Mouse (Mus musculus) embryonic facial prominence, embryonic 10.5 days (tissue): ENCODE measurements around the gene Usp6nl. TPM values are rescaled to one million over a fixed set of nuclear protein-coding genes. Genes with fewer than 3 reads are reported as not detected.

Experiments
- DNase-seq: peaks from one replicate; pipeline ENCODE4 v3.0.0-alpha.2; 2017; ENCODE audit warnings: low spot score
- H3K27ac ChIP-seq: fragments of 300-500 bp; sonication (generic); replicated peaks from 2 replicates; pipeline ENCODE4 v1.5.1; 2016; ENCODE audit warnings: mild to moderate bottlenecking
- H3K27me3 ChIP-seq: fragments of 300-500 bp; sonication (generic); replicated peaks from 2 replicates; pipeline ENCODE4 v1.6.1; 2016; ENCODE audit warnings: low read depth, mild to moderate bottlenecking; ENCODE audit not compliant: poor library complexity, severe bottlenecking
- H3K36me3 ChIP-seq: fragments of 300-500 bp; sonication (generic); replicated peaks from 2 replicates; pipeline ENCODE4 v1.6.1; 2016; ENCODE audit warnings: mild to moderate bottlenecking, moderate library complexity
- H3K4me1 ChIP-seq: fragments of 300-500 bp; sonication (generic); 2 replicates; pipeline ENCODE4 v1.6.1; 2016
- H3K4me3 ChIP-seq: fragments of 300-500 bp; sonication (generic); 2 replicates; pipeline ENCODE4 v1.5.1; 2016; ENCODE audit warnings: mild to moderate bottlenecking, moderate library complexity
- H3K9me3 ChIP-seq: fragments of 300-500 bp; sonication (generic); 2 replicates; pipeline ENCODE4 v1.6.1; 2016; ENCODE audit warnings: mild to moderate bottlenecking
- WGBS: fragments of 180-500 bp; shearing (Covaris S2); methylation state at CpG from one replicate; pipeline ENCODE4 v1.1.7; 2016; 5-methylcytosine and 5-hydroxymethylcytosine counted together
- polyA plus RNA-seq: library from polyadenylated mRNA; unstranded; fragments of >200 nt; fragmentation: Nextera tagmentation; extraction: Ambion mirVana; gene quantifications from 2 replicates; pipeline ENCODE4 v1.2.1, GENCODE M21; 2016

The Usp6nl gene
- polyA plus RNA-seq, 1 experiment from 2014 or later, result 9.4 TPM

DNA sequence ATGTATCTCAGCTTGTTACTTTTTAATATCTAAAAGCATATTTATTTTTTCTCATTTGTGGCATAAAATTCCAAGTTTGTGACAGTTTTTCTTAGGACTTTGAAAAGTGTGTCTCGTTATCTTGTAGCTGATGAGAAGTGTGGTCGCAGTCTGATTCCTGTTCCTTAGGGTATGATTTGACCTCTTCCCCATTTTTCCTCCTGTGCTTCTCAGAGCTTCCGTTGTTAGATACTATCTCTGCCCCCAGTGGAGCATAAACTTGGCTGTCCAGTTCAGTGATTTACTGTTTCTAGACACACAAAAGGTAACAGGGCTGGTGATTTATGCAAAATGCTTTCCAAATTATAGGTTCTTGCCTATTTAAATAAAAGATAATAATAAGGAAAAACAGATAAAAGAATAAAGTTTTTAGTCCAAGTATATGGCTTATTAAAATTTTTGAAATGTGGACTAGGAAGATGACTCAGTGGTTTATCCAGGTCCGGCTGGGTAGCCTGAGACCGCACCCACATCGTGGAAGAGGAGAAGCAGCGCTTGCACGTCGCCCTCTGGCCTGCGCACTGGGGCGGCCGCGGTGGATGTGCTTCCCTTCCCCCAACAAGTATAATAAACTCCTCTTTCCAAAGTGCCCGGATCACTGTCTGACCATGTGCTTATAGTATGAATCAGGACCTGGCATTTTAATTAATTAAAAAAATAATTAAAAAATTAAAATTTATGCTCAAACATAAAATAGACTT lies 62.1 kb downstream of the Usp6nl start:
- no peaks in the 10 kb centered on the region for H3K27me3 ChIP-seq
- peaks cover 6% of the 10 kb centered on the region; the same call in 1 of the 2 replicates for H3K36me3 ChIP-seq
- H3K4me1 ChIP-seq, result peaks cover 3% of the 10 kb centered on the region; the same call in 1 of the 2 replicates

DNA sequence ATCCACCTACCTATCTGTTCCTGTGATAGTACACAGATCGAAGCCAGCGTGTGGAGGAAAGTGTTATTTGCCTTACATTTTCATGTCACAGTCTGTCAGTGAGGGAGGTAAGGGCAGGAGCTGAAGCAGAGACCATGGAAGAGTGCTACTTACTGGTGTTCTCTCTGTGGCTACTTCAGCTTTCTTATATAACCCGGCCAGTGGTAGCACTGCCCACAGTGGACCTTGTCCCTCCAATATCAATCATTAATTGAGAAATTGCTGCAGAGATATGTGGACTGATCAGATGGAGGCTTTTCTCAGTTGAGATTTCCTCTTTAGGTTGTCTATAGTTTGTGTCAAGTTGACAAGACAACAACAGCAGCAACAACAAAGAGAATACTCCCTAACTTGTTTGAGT lies 66.7 kb downstream of the Usp6nl start:
- peaks cover 22% of the 10 kb centered on the region for H3K36me3 ChIP-seq
- no peaks in the 10 kb centered on the region for H3K4me1 ChIP-seq
- no peak for DNase-seq
- H3K9me3 ChIP-seq, result no peaks in the 10 kb centered on the region
- H3K27ac ChIP-seq, result no peak overlapping the region
- H3K4me3 ChIP-seq, result no peak overlapping the region
- 83% methylated on average over 3 of the region's 3 CpGs for WGBS
- no peaks in the 10 kb centered on the region for H3K27me3 ChIP-seq

More for the DNA sequence above, 62.1 kb downstream of the Usp6nl start:
- H3K4me3 ChIP-seq, result no peak overlapping the region
- 92% methylated on average over 14 of the region's 14 CpGs for WGBS
- no peak for DNase-seq
- no peak overlapping the region for H3K27ac ChIP-seq
- no peaks in the 10 kb centered on the region for H3K9me3 ChIP-seq

DNA sequence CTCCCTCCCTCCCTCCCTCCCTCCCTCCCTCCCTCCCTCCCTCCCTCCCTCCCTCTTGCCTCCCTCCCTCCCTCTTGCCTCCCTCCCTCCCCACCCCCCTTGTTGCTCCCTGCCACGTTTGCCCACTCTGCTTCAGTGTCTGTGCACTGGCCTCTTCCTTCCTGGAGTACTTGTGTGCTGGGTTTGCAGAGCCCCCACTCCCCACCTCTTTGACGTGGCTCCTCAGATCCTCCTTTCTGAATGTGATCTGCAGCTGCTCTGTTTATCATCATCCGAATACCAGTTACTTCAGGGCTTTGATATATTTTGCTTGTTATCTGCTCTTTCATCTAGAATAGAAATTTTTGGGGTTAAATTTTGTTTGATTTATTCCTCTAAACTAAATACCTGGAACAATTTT lies 68.8 kb downstream of the Usp6nl start:
- WGBS, result 87% methylated on average over 2 of the region's 3 CpGs

DNA sequence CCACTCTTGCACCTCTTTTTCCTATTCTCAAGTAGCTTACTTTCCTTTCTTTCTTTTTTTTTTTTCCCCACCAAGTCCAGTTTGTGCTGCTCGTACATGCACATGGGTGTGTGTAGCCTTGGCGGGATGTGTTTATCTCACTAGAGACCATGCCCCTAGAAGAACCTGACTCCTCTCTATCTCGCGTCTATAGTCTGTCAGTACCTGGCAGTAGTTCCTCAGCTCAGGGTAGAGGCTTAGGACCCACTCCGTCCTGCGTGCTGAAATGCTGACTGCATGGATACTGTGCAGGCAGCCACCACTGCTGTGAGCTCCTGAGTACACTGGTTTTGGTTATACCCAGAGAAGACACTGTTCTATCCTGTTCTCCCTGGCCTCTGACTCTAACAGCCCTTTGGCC lies 69.5 kb downstream of the Usp6nl start:
- Histone ChIP-seq H3K4me3 (no peak overlapping the region), H3K4me1 (no peaks in the 10 kb centered on the region), H3K36me3 (peaks cover 24% of the 10 kb centered on the region), H3K27me3 (no peaks in the 10 kb centered on the region), H3K9me3 (no peaks in the 10 kb centered on the region), H3K27ac (no peak overlapping the region)
- DNase-seq, result no peak
- WGBS, result 92% methylated on average over 6 of the region's 6 CpGs

More for the DNA sequence above, 68.8 kb downstream of the Usp6nl start:
- Histone ChIP-seq H3K4me3 (no peak overlapping the region), H3K27me3 (no peaks in the 10 kb centered on the region), H3K9me3 (no peaks in the 10 kb centered on the region), H3K36me3 (peaks cover 24% of the 10 kb centered on the region), H3K4me1 (no peaks in the 10 kb centered on the region), H3K27ac (no peak overlapping the region)
- no peak for DNase-seq

DNA sequence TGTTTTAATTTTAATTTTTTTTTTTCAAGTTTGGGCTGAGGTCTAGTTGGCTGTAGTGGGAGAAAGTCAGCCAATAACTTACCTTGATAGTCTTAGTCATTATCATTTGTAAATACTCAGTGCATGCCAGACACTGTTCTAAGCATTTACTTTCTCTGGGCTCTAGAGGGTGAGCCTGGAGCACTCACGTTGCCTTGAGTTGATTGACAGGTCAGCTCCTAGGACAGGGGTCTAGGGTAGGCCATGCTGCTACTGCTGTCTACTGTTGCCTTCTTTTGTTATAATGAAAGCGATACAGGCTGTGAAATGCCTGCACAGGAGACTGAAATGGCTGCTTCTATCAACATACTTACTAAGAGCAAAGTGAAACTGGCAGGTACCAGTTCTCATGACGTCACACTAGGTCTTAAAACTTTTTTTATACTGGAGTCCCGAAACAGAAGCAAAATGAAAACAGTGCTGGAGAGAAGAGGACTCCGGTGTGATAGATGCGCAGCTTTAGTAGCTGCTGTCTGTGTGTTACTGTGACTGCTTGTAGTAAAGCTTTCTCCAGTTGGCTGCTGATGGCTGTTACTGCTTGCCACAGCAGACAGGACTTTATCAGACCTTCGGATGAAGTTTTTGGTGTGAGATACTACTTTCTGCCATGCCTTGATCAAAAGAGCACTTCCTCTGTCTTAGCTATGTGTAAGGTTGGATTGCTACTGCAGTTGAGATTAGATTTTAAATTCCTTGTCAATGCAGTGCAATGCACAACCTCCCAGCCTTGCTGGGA lies 73.6 kb downstream of the Usp6nl start:
- Histone ChIP-seq H3K9me3 (no peaks in the 10 kb centered on the region), H3K27ac (no peak overlapping the region), H3K27me3 (no peaks in the 10 kb centered on the region), H3K36me3 (peaks cover 28% of the 10 kb centered on the region), H3K4me3 (no peak overlapping the region), H3K4me1 (no peaks in the 10 kb centered on the region)
- 81% methylated on average over 7 of the region's 7 CpGs for WGBS
- DNase-seq, result no peak

DNA sequence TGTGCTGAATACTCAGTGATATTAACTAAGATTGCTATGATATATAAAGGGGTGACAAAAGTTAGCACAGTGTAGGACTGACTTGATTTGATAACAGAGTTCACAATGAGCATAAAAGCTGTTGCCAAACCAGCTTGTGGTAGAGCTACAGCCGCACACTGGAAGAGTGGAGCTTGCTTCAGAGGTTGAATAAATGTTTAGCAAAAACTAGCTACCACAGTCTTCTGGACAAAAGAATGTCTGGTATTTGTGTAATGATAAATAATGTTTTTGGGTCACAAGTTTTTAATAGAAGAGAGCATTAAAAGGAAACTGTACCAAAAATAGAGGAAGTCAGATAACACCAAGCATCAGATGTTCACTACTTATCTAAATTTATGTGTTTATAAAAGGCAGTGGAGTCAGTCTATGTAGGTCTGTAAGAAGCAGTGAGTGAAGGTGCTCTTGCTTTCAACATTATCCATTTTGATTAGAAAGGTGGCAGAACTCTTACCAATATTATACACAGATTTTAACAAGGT lies 74.2 kb downstream of the Usp6nl start:
- Histone ChIP-seq H3K9me3 (no peaks in the 10 kb centered on the region), H3K4me3 (no peak overlapping the region), H3K27ac (no peak overlapping the region), H3K27me3 (no peaks in the 10 kb centered on the region), H3K4me1 (no peaks in the 10 kb centered on the region), H3K36me3 (peaks cover 28% of the 10 kb centered on the region)
- DNase-seq, result no peak
- WGBS, result 89% methylated on average over 1 of the region's 1 CpGs

DNA sequence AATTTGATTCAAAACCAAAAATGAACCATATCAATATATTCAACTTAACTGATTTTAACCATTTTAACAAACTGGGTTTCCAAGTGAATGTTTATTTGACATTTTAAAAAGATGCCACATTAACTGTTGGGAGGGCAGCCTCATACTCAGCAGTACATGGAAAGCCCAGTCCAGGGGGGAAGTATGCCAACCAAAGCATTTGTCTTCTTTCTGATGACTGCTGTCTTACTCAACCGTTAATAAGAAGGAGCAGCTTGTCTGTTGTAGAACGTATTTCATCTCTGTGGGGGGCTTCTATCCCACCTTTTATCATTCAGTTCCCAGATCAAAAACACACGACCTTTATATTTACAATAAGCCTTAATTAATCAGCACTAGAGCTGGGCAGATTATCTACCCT lies 74.7 kb downstream of the Usp6nl start:
- Histone ChIP-seq H3K9me3 (no peaks in the 10 kb centered on the region), H3K4me1 (no peaks in the 10 kb centered on the region), H3K27ac (no peak overlapping the region), H3K36me3 (peaks cover 27% of the 10 kb centered on the region), H3K4me3 (no peak overlapping the region), H3K27me3 (no peaks in the 10 kb centered on the region)
- no peak for DNase-seq
- WGBS, result 71% methylated on average over 3 of the region's 3 CpGs

DNA sequence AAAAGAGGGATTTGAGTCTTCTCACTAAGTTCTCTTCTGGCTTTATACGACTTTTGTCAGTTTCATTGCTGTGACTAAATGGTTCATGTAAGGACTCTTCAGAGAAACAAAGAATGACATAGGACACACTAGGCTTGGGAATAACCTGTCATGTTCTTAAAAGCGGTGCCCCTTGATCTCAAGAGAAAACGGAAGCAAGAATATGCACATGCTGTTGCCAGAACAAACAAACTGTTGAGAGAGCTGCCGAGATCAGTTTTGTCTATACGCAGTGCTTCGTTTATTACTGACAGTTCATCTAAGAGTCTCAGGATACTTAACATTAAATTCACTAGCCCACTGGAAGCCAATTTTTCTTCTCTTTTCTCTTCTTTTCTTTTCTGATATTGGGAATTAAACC lies 76.4 kb downstream of the Usp6nl start:
- H3K4me1 ChIP-seq, result peaks cover 13% of the 10 kb centered on the region
- H3K27ac ChIP-seq, result no peak overlapping the region
- DNase-seq, result no peak
- H3K27me3 ChIP-seq, result no peaks in the 10 kb centered on the region
- H3K9me3 ChIP-seq, result no peaks in the 10 kb centered on the region
- no peak overlapping the region for H3K4me3 ChIP-seq
- peaks cover 16% of the 10 kb centered on the region for H3K36me3 ChIP-seq
- WGBS, result 88% methylated on average over 6 of the region's 6 CpGs

DNA sequence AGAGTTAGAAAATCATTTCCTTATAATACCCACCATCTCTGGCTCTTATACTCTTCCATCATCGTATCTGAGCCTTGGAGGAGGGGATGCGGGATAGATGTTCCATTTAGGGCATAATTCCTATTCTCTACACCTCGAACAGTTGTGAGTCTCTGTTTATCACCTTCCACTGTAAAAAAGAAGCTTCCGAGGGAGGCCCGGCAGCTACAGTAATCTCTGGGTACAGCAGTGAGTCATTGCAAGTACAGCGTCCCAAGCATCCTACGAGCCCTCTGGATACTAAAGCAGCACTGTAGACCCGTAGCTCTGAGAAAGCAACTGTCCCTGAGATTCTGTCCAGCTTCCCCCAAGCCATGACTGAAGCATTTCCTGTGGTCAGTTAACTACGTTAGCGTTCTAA lies 78.6 kb downstream of the Usp6nl start:
- DNase-seq, result no peak
- no peak overlapping the region for H3K4me3 ChIP-seq
- no peak overlapping the region for H3K27ac ChIP-seq
- H3K4me1 ChIP-seq, result peaks cover 27% of the 10 kb centered on the region
- H3K9me3 ChIP-seq, result no peaks in the 10 kb centered on the region
- WGBS, result 92% methylated on average over 10 of the region's 10 CpGs
- H3K27me3 ChIP-seq, result no peaks in the 10 kb centered on the region
- H3K36me3 ChIP-seq, result peaks cover 11% of the 10 kb centered on the region

DNA sequence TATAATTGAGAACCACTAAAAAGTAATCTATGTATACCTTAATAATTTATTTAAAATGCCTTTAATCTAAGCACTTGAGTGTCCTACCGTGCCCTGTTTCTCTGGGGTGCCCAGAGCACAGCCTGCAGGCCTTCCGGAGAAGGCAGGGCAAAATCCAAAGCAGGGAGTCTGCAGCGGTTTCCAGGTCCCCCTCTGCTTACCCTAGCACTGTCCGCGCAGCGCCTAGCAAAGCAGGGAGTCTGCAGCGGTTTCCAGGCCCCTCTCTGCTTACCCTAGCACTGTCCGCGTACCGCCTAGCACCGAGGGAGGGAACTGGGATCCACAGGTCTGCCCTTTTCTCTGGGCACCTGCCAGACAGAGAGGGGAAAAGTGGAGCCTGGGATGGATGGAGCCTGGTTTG lies 80.9 kb downstream of the Usp6nl start:
- WGBS, result 8% methylated on average over 11 of the region's 11 CpGs
- Histone ChIP-seq H3K9me3 (no peaks in the 10 kb centered on the region), H3K36me3 (peaks cover 11% of the 10 kb centered on the region), H3K27ac (0 out of 2 replicates have a peak overlapping the region, but pooled peaks have one; percentile 61), H3K4me3 (no peak overlapping the region), H3K4me1 (peaks cover 27% of the 10 kb centered on the region), H3K27me3 (no peaks in the 10 kb centered on the region)
- peak; percentile 71 for DNase-seq

DNA sequence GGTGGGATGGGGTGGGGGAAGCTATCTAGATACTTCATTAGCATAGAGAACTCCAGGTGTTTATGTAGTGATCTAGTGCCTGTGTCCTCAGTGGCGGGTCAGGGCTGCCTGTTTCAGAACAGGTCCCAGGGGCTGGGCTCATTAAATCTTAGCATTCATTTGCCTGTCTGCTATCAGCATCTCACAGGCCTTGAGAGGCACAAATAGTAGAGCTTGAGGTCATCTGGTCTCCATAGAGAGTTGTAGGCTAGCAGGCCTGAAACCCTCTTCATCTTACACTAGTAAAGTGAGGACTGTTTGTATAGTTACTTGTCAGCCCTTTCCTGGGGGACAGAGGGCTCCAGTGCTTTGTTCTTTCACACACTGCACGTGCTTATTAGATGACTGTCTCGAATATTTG lies 81.5 kb downstream of the Usp6nl start:
- Histone ChIP-seq H3K27me3 (no peaks in the 10 kb centered on the region), H3K36me3 (peaks cover 13% of the 10 kb centered on the region), H3K4me1 (peaks cover 27% of the 10 kb centered on the region), H3K4me3 (no peak overlapping the region), H3K27ac (no peak overlapping the region), H3K9me3 (no peaks in the 10 kb centered on the region)
- WGBS, result 61% methylated on average over 3 of the region's 3 CpGs
- DNase-seq, result no peak

DNA sequence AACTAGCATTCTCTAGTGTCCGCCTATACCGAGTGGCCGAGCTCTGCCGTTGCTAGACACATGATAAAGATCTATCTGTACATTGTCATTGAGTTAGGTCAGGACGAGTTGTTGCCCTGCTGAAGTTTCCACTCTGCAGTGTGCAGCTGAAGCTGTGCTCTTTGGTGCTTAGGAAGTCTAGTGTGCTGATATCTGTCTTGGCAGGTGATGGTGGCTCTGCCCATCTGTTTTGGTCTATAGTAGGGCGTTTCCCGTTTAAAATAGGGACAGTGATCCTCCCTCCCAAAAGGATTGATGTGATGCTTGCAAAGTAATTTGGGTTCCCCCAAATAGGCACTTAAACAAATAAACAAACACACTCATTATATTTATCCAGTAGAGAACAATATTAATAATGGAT lies 82.2 kb downstream of the Usp6nl start:
- H3K4me3 ChIP-seq, result no peak overlapping the region
- no peaks in the 10 kb centered on the region for H3K9me3 ChIP-seq
- no peak for DNase-seq
- H3K36me3 ChIP-seq, result peaks cover 15% of the 10 kb centered on the region
- no peak overlapping the region for H3K27ac ChIP-seq
- no peaks in the 10 kb centered on the region for H3K27me3 ChIP-seq
- 80% methylated on average over 7 of the region's 7 CpGs for WGBS
- peaks cover 27% of the 10 kb centered on the region for H3K4me1 ChIP-seq
